Mouse (Mus musculus): ENCODE data around the gene Rpusd2. TPM values are rescaled to one million over a fixed set of nuclear protein-coding genes. Genes with fewer than 3 reads are reported as not detected.
"Not testable (repeated sequence)": the region's sequence is repeated elsewhere in the genome, so short reads cannot be mapped to it uniquely, and the experiment has no call there.

The Rpusd2 gene
- polyA plus RNA-seq, 1 experiment from 2014 or later: 2.9 TPM

DNA sequence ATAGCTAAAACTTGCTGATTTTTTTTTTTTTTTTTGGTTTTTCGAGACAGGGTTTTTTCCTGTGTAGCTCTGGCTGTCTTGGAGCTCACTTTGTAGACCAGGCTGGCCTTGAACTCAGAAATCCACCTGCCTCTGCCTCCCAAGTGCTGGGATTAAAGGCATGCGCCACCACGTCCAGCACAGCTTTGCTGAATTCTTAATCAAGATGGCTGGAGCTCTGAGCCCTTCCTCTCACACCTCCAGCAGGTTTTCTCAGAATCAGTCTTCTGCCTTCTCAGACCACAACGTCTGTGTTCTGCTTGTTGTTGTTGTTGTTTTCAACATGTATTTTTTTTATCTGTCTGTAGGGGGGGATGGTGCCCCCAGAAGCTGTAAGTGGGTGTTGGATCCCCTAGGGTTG lies 18.3 kb upstream of the Rpusd2 start:
- H3K9me3 ChIP-seq (replicated peaks); ATAC-seq (replicated peaks; ENCODE audit: insufficient number of reproducible peaks, insufficient read depth, low FRiP score, low read depth); H3K4me3 ChIP-seq; H3K27me3 ChIP-seq; H3K4me2 ChIP-seq; H3K9ac ChIP-seq; H3K27ac ChIP-seq: not testable (repeated sequence)
- Histone ChIP-seq H3K36me3 (peaks cover 25% of the 10 kb centered on the region), H3K4me1 (replicated peaks) (peaks cover 19% of the 10 kb centered on the region)
- 80% methylated on average over 4 of the region's 4 CpGs for WGBS

DNA sequence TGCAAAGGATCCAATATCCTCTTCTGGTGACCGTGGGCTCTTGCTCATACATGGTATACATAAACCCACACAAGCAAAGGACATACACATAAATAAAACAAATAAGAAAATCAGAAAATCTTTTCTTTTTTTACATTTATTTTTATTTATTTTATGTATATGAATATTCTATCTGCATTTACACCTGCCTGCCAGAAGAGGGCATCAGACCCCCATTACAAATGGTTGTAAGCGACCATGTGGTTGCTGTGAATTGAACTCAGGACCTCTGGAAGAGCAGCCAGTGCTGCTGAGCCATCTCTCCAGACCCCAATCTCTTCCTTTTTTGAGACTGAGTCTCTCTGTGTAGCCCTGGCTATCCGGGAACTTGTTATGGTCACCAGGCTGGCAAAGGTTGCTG lies 16.9 kb upstream of the Rpusd2 start:
- H3K4me2 ChIP-seq: no peak overlapping the region
- no peaks in the 10 kb centered on the region for H3K27me3 ChIP-seq
- no peak for ATAC-seq (replicated peaks; ENCODE audit: insufficient number of reproducible peaks, insufficient read depth, low FRiP score, low read depth)
- H3K36me3 ChIP-seq: peaks cover 38% of the 10 kb centered on the region
- 88% methylated on average over 3 of the region's 3 CpGs for WGBS
- no peaks in the 10 kb centered on the region for H3K9me3 ChIP-seq (replicated peaks)
- peaks cover 19% of the 10 kb centered on the region for H3K4me1 ChIP-seq (replicated peaks)
- H3K27ac ChIP-seq: no peak overlapping the region
- H3K4me3 ChIP-seq: no peak overlapping the region
- H3K9ac ChIP-seq: no peak overlapping the region

DNA sequence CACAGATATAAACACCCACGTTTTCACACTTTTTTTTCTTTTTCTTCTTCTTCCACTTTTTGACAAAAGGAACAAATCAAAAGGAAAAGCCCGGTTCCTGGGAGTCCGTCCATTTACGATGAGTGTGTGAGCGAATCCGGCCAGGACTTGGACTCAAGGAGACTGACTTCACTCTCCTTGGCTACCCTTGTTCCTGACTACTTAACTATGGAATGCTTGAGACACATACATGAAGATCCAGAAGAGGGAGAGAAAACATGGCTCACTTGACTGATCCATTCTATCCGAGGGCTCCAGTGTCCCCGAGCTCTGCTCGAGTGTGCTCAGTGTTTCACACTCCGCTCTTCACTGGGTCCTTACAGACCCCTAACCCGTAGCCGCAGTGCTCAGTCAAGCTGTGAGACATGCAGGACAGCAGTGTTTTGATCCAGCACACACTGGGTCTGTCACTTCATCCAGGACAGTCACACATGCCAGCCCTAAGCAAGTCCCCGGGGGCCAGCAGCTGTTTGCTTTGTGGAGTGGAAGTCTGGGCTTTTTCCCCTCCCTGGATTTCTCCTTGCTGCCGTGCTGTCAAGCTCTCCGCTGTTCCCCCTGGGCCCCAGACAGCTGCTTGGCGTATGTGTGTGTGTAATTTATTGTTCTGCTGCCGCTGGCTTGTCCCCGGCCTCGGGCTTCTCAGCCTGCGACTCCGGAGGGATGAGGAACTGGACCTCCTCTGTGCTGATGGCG lies 16.0 kb upstream of the Rpusd2 start:
- H3K27ac ChIP-seq: peak overlapping the region; percentile 59
- ATAC-seq (replicated peaks; ENCODE audit: insufficient number of reproducible peaks, insufficient read depth, low FRiP score, low read depth): no peak
- peaks cover 41% of the 10 kb centered on the region for H3K36me3 ChIP-seq
- H3K4me3 ChIP-seq: no peak overlapping the region
- H3K27me3 ChIP-seq: no peaks in the 10 kb centered on the region
- H3K4me1 ChIP-seq (replicated peaks): peaks cover 19% of the 10 kb centered on the region
- no peaks in the 10 kb centered on the region for H3K9me3 ChIP-seq (replicated peaks)
- H3K9ac ChIP-seq: 0 out of 2 replicates have a peak overlapping the region, but pooled peaks have one; percentile 24
- 52% methylated on average over 22 of the region's 22 CpGs for WGBS
- peak overlapping the region; percentile 16 for H3K4me2 ChIP-seq

DNA sequence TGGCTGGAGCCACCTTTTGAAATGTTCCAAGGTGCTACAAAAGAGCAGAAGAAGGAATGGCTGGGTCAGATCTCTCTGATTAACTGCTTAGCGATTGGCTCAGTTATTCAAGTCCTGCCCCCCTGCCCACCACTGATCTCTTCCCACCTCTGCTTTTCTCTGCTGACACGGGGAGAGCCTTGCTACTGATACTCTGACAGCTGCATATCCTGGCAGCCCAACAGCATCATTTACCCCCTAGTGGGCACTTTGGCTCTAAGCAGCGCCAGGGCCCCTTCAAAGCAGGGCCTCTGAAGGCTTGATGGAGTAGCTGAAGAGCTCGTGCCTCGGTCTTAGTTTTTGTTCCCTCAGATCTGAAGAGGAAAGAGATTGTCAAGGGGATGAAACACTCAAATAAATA lies 15.5 kb upstream of the Rpusd2 start:
- H3K4me2 ChIP-seq: peak overlapping the region; percentile 16
- ATAC-seq (replicated peaks; ENCODE audit: insufficient number of reproducible peaks, insufficient read depth, low FRiP score, low read depth): no peak
- no peaks in the 10 kb centered on the region for H3K27me3 ChIP-seq
- H3K4me1 ChIP-seq (replicated peaks): peaks cover 19% of the 10 kb centered on the region
- WGBS: 24% methylated on average over 5 of the region's 5 CpGs
- peaks cover 41% of the 10 kb centered on the region for H3K36me3 ChIP-seq
- H3K4me3 ChIP-seq: no peak overlapping the region
- peak overlapping the region; percentile 59 for H3K27ac ChIP-seq
- H3K9ac ChIP-seq: no peak overlapping the region
- H3K9me3 ChIP-seq (replicated peaks): no peaks in the 10 kb centered on the region

DNA sequence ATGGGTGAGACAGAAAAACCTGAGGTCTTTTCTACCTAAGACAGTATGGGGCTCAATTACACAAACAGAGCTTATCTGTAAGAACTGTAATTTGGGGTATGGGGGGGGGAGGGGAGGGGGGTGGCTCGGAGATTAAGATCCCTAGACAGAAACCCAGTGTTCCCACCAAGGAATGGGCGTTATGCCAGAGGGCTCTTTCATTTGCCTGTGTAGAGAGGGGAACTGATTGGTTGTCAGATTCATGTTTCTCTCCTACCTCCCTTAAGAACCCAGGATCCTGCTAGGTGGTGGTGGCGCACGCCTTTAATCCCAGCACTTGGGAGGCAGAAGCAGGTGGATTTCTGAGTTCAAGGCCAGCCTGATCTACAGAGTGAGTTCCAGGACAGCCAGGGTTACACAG lies 15.1 kb upstream of the Rpusd2 start:
- H3K4me2 ChIP-seq: no peak overlapping the region
- no peak overlapping the region for H3K27ac ChIP-seq
- H3K4me3 ChIP-seq: no peak overlapping the region
- H3K9me3 ChIP-seq (replicated peaks): no peaks in the 10 kb centered on the region
- no peak overlapping the region for H3K9ac ChIP-seq
- H3K27me3 ChIP-seq: no peaks in the 10 kb centered on the region
- peaks cover 19% of the 10 kb centered on the region for H3K4me1 ChIP-seq (replicated peaks)
- no peak for ATAC-seq (replicated peaks; ENCODE audit: insufficient number of reproducible peaks, insufficient read depth, low FRiP score, low read depth)
- H3K36me3 ChIP-seq: peaks cover 41% of the 10 kb centered on the region
- 55% methylated on average over 4 of the region's 4 CpGs for WGBS

DNA sequence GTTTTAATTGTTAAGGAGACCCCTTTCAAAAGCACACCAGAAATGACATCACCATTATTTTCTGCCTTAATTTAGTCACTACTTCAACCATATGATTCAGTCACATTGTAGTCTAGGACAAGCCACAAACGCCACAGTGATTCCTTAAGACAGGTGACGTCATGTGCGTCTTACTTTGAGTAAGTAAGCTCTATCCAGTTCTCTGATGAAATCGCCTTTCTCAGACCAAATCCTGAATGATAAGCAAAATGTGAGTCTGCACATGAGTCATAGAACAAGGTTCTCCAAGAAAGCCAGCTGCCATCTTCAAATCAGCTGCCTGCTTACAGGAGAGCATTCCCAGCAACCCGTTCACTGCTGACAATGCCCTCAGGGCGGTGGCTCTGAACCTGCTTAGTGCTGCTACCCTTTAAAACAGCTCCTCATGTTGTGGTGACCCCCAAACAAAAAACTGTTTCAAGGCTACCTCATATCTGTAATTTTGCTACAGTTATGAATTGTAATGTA lies 11.4 kb upstream of the Rpusd2 start:
- H3K27ac ChIP-seq: no peak overlapping the region
- 90% methylated on average over 6 of the region's 6 CpGs for WGBS
- ATAC-seq (replicated peaks; ENCODE audit: insufficient number of reproducible peaks, insufficient read depth, low FRiP score, low read depth): no peak

DNA sequence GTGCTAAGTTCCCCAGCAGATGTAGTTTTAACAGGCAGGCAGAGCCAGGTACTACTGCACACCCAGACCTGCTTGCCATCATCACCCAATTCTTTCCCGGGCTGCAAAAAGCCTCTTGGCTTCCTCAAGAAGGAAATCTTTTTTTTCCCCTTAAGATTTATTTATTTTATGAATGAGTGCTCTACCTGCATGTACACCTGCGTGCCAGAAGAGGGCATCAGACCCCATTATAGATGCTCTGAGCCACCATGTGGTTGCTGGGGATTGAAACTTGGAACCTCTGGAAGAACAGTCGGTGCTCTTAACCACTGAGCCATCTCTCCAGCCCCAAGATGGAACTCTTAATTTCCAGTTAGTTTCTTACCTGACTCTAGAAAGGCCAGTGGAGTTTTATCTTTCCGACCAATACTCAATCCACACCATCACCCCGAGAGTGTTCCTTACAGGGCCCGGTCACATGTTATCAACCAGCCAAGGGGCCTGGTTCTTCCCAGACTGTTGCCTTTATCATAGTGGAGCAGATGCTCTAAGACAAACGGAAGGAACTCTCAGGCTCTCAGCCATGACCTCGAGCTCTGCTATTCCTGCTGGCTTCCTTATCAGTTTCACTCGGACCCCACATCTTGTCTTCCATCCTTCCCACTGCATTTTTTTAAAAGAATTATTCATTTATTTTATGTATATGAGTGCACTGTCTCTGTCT lies 9.9 kb upstream of the Rpusd2 start:
- H3K36me3 ChIP-seq: peaks cover 37% of the 10 kb centered on the region
- H3K9me3 ChIP-seq (replicated peaks): no peaks in the 10 kb centered on the region
- WGBS: 60% methylated on average over 9 of the region's 9 CpGs
- no peak overlapping the region for H3K4me2 ChIP-seq
- H3K4me1 ChIP-seq (replicated peaks): peaks cover 13% of the 10 kb centered on the region
- no peak overlapping the region for H3K9ac ChIP-seq
- H3K27ac ChIP-seq: no peak overlapping the region
- no peaks in the 10 kb centered on the region for H3K27me3 ChIP-seq
- no peak for ATAC-seq (replicated peaks; ENCODE audit: insufficient number of reproducible peaks, insufficient read depth, low FRiP score, low read depth)
- no peak overlapping the region for H3K4me3 ChIP-seq

More for the DNA sequence above, 11.4 kb upstream of the Rpusd2 start:
- Histone ChIP-seq H3K36me3 (peaks cover 43% of the 10 kb centered on the region), H3K4me3 (no peak overlapping the region), H3K27me3 (no peaks in the 10 kb centered on the region), H3K9ac (no peak overlapping the region), H3K4me2 (no peak overlapping the region), H3K4me1 (replicated peaks) (peaks cover 12% of the 10 kb centered on the region), H3K9me3 (replicated peaks) (no peaks in the 10 kb centered on the region)

DNA sequence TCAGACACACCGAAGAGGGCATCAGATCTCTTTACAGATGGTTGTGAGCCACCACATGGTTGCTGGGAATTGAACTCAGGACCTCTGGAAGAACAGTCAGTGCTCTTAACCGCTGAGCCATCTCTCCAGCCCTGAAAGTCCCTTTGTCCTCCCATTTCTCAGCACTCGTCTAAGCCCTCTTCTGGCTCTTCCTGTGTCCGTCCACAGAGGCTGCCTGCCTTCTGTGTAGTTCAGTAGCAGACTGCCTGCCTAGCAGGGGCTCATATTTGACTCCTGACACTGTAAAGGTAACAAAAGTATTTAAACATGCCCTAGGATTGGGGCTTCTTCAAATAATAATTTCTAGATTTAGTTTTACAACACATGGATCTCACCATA lies 9.4 kb upstream of the Rpusd2 start:
- no peak overlapping the region for H3K4me2 ChIP-seq

DNA sequence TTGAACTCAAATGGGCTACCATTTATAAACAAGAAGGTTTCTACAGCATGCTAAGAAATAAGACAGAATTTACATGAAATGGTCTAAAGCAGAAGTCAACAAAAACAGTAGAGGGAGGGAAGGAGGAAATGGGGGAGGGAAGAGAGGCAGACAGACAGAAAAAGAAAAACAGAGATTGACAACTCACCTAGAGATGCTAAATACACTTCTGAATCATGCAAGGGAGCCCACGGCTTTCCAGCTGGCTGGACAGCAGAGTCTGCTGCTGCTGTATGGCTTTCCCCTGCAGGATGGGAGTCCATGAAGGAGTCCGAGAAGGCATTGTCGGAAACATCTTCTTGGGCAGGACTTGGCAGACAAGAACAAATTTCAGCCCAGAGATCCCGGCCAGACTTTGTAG lies 7.6 kb upstream of the Rpusd2 start:
- no peak for ATAC-seq (replicated peaks; ENCODE audit: insufficient number of reproducible peaks, insufficient read depth, low FRiP score, low read depth)
- H3K9ac ChIP-seq: no peak overlapping the region
- H3K9me3 ChIP-seq (replicated peaks): no peaks in the 10 kb centered on the region
- 93% methylated on average over 4 of the region's 4 CpGs for WGBS
- peaks cover 23% of the 10 kb centered on the region for H3K36me3 ChIP-seq
- H3K4me2 ChIP-seq: no peak overlapping the region
- H3K27ac ChIP-seq: no peak overlapping the region
- H3K4me1 ChIP-seq (replicated peaks): peaks cover 14% of the 10 kb centered on the region
- H3K27me3 ChIP-seq: peaks cover 5% of the 10 kb centered on the region; the same call in 1 of the 2 replicates
- no peak overlapping the region for H3K4me3 ChIP-seq

More for the DNA sequence above, 9.4 kb upstream of the Rpusd2 start:
- 61% methylated on average over 4 of the region's 4 CpGs for WGBS
- H3K4me1 ChIP-seq (replicated peaks): peaks cover 14% of the 10 kb centered on the region
- ATAC-seq (replicated peaks; ENCODE audit: insufficient number of reproducible peaks, insufficient read depth, low FRiP score, low read depth): no peak
- no peak overlapping the region for H3K9ac ChIP-seq
- no peak overlapping the region for H3K27ac ChIP-seq
- no peaks in the 10 kb centered on the region for H3K27me3 ChIP-seq
- H3K4me3 ChIP-seq: no peak overlapping the region
- peaks cover 37% of the 10 kb centered on the region for H3K36me3 ChIP-seq
- H3K9me3 ChIP-seq (replicated peaks): no peaks in the 10 kb centered on the region

DNA sequence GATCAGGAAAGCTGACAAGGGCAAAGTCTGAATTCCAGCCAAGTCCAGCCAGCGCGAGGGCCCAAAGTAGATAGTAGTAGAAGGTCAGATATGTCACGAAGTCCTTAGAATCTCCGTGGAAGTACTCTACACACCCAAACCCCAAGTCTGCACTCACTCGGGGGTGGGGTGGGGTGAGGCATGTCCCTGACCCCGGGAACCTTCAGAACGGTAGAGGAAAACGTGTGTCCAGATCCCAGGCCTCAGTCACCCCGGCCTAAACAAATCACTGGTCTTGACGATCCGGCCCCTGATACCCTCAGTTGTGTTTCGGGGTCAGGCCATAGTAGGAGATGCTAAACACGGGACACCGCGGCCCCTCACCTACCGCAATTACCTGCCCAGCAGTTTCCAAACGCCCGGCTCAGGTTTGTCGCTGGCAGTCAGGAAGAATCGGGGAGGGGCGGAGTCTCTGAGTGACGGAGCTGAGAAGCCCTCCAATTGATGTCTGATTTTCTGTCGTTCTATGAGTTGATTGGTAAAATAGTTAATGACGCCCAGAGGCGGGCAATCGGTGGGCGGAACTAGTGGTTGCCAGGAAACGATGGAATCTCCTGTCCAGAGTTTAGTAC lies 5.5 kb upstream of the Rpusd2 start, which contains the start of gene Ccdc32:
TSS of gene Ccdc32 (minus strand) at position 453 of the 611 bp plus-strand sequence.
- H3K4me2 ChIP-seq: peak within 1 kb of the TSS; percentile 85
- H3K4me1 ChIP-seq (replicated peaks): peaks cover 14% of the 10 kb centered on the region
- peak within 1 kb of the TSS; percentile 88 for H3K4me3 ChIP-seq
- no peaks in the 10 kb centered on the region for H3K9me3 ChIP-seq (replicated peaks)
- WGBS: 1% methylated on average over 28 of the region's 28 CpGs
- H3K27ac ChIP-seq: peak within 1 kb of the TSS; percentile 32; the same call in 1 of the 2 replicates
- peak within 1 kb of the TSS; percentile 81 for H3K9ac ChIP-seq
- peaks cover 5% of the 10 kb centered on the region; the same call in 1 of the 2 replicates for H3K27me3 ChIP-seq
- peaks cover 13% of the 10 kb centered on the region; the same call in 1 of the 2 replicates for H3K36me3 ChIP-seq
- peak; percentile 95 for ATAC-seq (replicated peaks; ENCODE audit: insufficient number of reproducible peaks, insufficient read depth, low FRiP score, low read depth)

DNA sequence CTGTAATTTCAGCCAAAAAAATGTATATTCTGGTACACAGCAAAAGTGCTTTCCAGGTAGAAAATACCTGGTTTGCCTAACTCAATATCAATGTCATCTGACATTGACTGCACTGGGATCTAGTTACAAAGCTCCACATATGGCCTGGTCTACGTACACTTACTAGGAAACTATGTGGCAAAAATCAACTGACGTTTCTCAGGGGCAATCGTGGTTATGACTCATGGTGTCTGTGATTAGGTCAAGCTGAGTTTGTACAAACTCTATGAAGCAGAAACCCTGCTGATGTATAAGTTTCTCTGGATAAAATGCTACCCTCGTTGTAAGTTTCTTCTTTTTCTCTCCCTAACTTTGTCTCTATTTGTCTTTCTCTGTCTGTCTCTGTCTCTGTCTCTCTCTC lies 2.4 kb upstream of the Rpusd2 start:
- peaks cover 23% of the 10 kb centered on the region for H3K4me1 ChIP-seq (replicated peaks)
- peaks cover 3% of the 10 kb centered on the region; the same call in 1 of the 2 replicates for H3K36me3 ChIP-seq
- ATAC-seq (replicated peaks; ENCODE audit: insufficient number of reproducible peaks, insufficient read depth, low FRiP score, low read depth): no peak
- H3K9me3 ChIP-seq (replicated peaks): no peaks in the 10 kb centered on the region
- 45% methylated on average over 4 of the region's 4 CpGs for WGBS
- H3K4me2 ChIP-seq: no peak overlapping the region
- no peak overlapping the region for H3K9ac ChIP-seq
- H3K27ac ChIP-seq: no peak overlapping the region
- H3K27me3 ChIP-seq: peaks cover 5% of the 10 kb centered on the region; the same call in 1 of the 2 replicates
- no peak overlapping the region for H3K4me3 ChIP-seq
